Mouse (Mus musculus) heart, postnatal 36 days (tissue): ENCODE results near the gene Sirt3. TPM values are rescaled to one million over a fixed set of nuclear protein-coding genes. Genes with fewer than 3 reads are reported as not detected.

Experiments used
- DNase-seq, 2 experiments: peaks; one replicate each; pipeline ENCODE4 v3.0.0; 2021 to 2022
- intact Hi-C: fragments of 180-260 bp; cut with DNase I; formaldehyde crosslinking; loops from one replicate; pipeline ENCODE4 v1.15.1; 2025
- total RNA-seq, 2 experiments: library from RNA; stranded (reverse); gene quantifications; 2 replicates each; pipeline ENCODE4 v1.2.3; 2021

Gene Sirt3
- 10 to 100 TPM; 62.1 to 71.1 TPM for total RNA-seq

GRCm38 (mm10) chr7:140881696-140882468, at the start of gene Sirt3, which contains the start of gene Psmd13:
Gene Sirt3 (minus strand): TSS chr7:140882309.
Gene Psmd13 (plus strand): TSS chr7:140881968.
- DNase-seq, result peak; percentile 92 to 94
- intact Hi-C loops, result loop anchor here (1.0 kb wide), 1 partner anchor 25 kb away; the partner anchor contains the start of gene Bet1l

GRCm38 (mm10) chr7:140927181-140927580, 45.1 kb upstream of the Sirt3 start:
- intact Hi-C loops, result no loop called here
- DNase-seq, result no peak

- DNase-seq, result no peak
- intact Hi-C loops, result no loop called here
These were observed 41.1 kb upstream of the Sirt3 start for GRCm38 (mm10) chr7:140923070-140923775.

- intact Hi-C loops, result no loop called here
- peak; percentile 60 to 68 for DNase-seq
These were observed 40.4 kb upstream of the Sirt3 start for GRCm38 (mm10) chr7:140922398-140923069.

GRCm38 (mm10) chr7:140921225-140921975, 39.3 kb upstream of the Sirt3 start:
- no peak for DNase-seq
- intact Hi-C loops, result no loop called here

GRCm38 (mm10) chr7:140920418-140921029, 38.4 kb upstream of the Sirt3 start, which contains the start of gene Nlrp6:
Gene Nlrp6 (plus strand): TSS chr7:140920902.
- intact Hi-C loops, result no loop called here
- no peak for DNase-seq

- intact Hi-C loops, result no loop called here
- DNase-seq, result no peak
These were observed 37.8 kb upstream of the Sirt3 start for GRCm38 (mm10) chr7:140919911-140920310.

- intact Hi-C loops, result no loop called here
- DNase-seq, result no peak
These were observed 32.1 kb upstream of the Sirt3 start for GRCm38 (mm10) chr7:140914031-140914690.

GRCm38 (mm10) chr7:140912846-140913482, 30.9 kb upstream of the Sirt3 start:
- no peak for DNase-seq
- intact Hi-C loops, result no loop called here

GRCm38 (mm10) chr7:140912293-140912692, 30.2 kb upstream of the Sirt3 start:
- intact Hi-C loops, result no loop called here
- DNase-seq, result no peak

GRCm38 (mm10) chr7:140908634-140909107, 26.6 kb upstream of the Sirt3 start:
- peak; percentile 85 to 87 for DNase-seq
- intact Hi-C loops, result loop anchor here (1.0 kb wide), 6 partner anchors 32 to 268 kb away; no protein-coding TSS in a partner anchor

GRCm38 (mm10) chr7:140908181-140908580, 26.1 kb upstream of the Sirt3 start:
- no peak for DNase-seq
- intact Hi-C loops, result loop anchor here (1.0 kb wide), 6 partner anchors 32 to 268 kb away; no protein-coding TSS in a partner anchor

- intact Hi-C loops, result loop anchor here (1.0 kb wide), 6 partner anchors 33 to 269 kb away; no protein-coding TSS in a partner anchor
- DNase-seq, result no peak
These were observed 25.6 kb upstream of the Sirt3 start for GRCm38 (mm10) chr7:140907697-140908096.

GRCm38 (mm10) chr7:140907131-140907530, 25.0 kb upstream of the Sirt3 start:
- DNase-seq, result no peak
- intact Hi-C loops, result no loop called here

- DNase-seq, result no peak
- intact Hi-C loops, result no loop called here
These were observed 23.6 kb upstream of the Sirt3 start for GRCm38 (mm10) chr7:140905642-140906081.

GRCm38 (mm10) chr7:140903212-140903611, 21.1 kb upstream of the Sirt3 start:
- peak; percentile 82 to 92 for DNase-seq
- intact Hi-C loops, result loop anchor here (1.0 kb wide), 1 partner anchor 59 kb away; no protein-coding TSS in a partner anchor

GRCm38 (mm10) chr7:140902036-140902875, 20.1 kb upstream of the Sirt3 start:
- no peak for DNase-seq
- intact Hi-C loops, result no loop called here
